Mouse (Mus musculus): ENCODE results near the gene Jund.

DNA sequence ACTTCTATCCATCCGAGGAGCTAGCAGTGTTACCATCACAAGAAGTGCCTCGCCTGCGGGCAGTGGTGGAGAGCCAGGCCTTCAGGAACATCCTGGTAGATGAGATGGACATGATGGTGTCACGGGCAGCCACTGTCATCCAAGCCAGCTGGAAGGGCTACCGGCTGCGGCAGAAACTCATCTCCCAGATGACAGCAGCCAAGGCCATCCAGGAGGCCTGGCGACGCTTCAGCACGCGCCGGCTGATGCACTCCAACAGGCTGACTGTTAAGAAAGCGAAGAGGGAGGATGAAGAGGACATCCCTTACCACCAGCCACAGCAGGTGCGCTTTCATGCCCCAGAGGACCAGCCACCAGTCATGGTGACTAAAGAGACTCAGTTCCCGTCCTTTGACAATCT, 9.5 kb downstream of the Jund start:
- TF ChIP-seq CTCF (IDR thresholded peaks at IDR 0.05; ENCODE audit: low read depth) (no peak), EP300 (IDR thresholded peaks at IDR 0.05; ENCODE audit: low read depth) (no peak)
